Mouse (Mus musculus) cortical plate, adult 2 months (tissue): ENCODE data around the gene Nr1h3.

ENCODE experiments used
- CTCF ChIP-seq: fragments of 200-500 bp; IDR thresholded peaks from 2 replicates; pipeline ENCODE4 v1.5.1; 2011; ENCODE audit warnings: mild to moderate bottlenecking, control low read depth, low read length; ENCODE audit not compliant: insufficient read depth; ENCODE audit errors: extremely low read depth
- POLR2A ChIP-seq: fragments of 200-500 bp; IDR thresholded peaks from 2 replicates; pipeline ENCODE4 v1.6.1; 2011; ENCODE audit warnings: mild to moderate bottlenecking, low read length, control low read depth; ENCODE audit not compliant: insufficient read depth; ENCODE audit errors: extremely low read depth

- no peak for TF ChIP-seq CTCF
- no peak for TF ChIP-seq POLR2A
Observed at GRCm38 (mm10) chr2:91217032-91217431, 14.4 kb upstream of the Nr1h3 start.
